In genomic region chr1:60960451-60960850, GRCm38 (mm10) we compare ENCODE assay signal across 7 mouse cellular contexts. TPM values are rescaled to one million over a fixed set of nuclear protein-coding genes. Genes with fewer than 3 reads are reported as not detected.
A peak's percentile ranks its signal among the peaks of the same experiment; 100 is the strongest.
DNase-seq lines count a peak whose midpoint lies in the region; ATAC-seq and TF ChIP-seq lines count a peak whose summit lies in the region.

No protein-coding gene starts in this region.

- peak; percentile 56; the same call in 1 of the 2 replicates for TF ChIP-seq EP300 in heart, adult 2 months (IDR thresholded peaks at IDR 0.05; ENCODE audit: insufficient read depth, low read depth, low read length)

- no peaks in the 10 kb centered on the region for H3K27me3 ChIP-seq in heart, adult 2 months (ENCODE audit: control insufficient read depth, insufficient read depth, low read length)
- no peaks in the 10 kb centered on the region for H3K27me3 ChIP-seq in kidney, embryonic 15.5 days
- H3K27me3 ChIP-seq in midbrain, embryonic 13.5 days, result no peaks in the 10 kb centered on the region

- peak overlapping the region; percentile 24 for H3K4me3 ChIP-seq in heart, adult 2 months
- H3K4me3 ChIP-seq in kidney, embryonic 15.5 days (replicated peaks), result no peak overlapping the region
- H3K4me3 ChIP-seq in midbrain, embryonic 13.5 days (replicated peaks), result no peak overlapping the region

- no peaks in the 10 kb centered on the region for H3K9me3 ChIP-seq in kidney, embryonic 15.5 days (replicated peaks)
- no peaks in the 10 kb centered on the region for H3K9me3 ChIP-seq in midbrain, embryonic 13.5 days

- ATAC-seq in kidney, embryonic 15.5 days (replicated peaks; ENCODE audit: low FRiP score), result no peak
- no peak for ATAC-seq in midbrain, embryonic 13.5 days

- peak overlapping the region; percentile 37 for H3K9ac ChIP-seq in heart, adult 2 months (ENCODE audit: low read depth, low read length)
- no peak overlapping the region for H3K9ac ChIP-seq in kidney, embryonic 15.5 days
- no peak overlapping the region for H3K9ac ChIP-seq in midbrain, embryonic 13.5 days (replicated peaks)

- intact Hi-C loops in heart, adult 2 months (cut with DNase I), result loop anchor here (2.0 to 10.0 kb wide), 6 partner anchors 63 to 656 kb away; partner anchors contain the start of genes Abi2 and Raph1

- 20% methylated on average over 11 of the region's 11 CpGs for WGBS in heart, adult 2 months
- 65% methylated on average over 11 of the region's 11 CpGs for WGBS in kidney, embryonic 15.5 days
- WGBS in midbrain, embryonic 13.5 days, result 85% methylated on average over 11 of the region's 11 CpGs

- H3K4me2 ChIP-seq in kidney, embryonic 15.5 days, result peak overlapping the region; percentile 21
- H3K4me2 ChIP-seq in midbrain, embryonic 13.5 days (replicated peaks), result no peak overlapping the region

- H3K27ac ChIP-seq in heart, adult 2 months, result peak overlapping the region; percentile 93
- H3K27ac ChIP-seq in kidney, embryonic 15.5 days, result no peak overlapping the region
- H3K27ac ChIP-seq in midbrain, embryonic 13.5 days, result no peak overlapping the region

- peak; percentile 11 for DNase-seq in adrenal gland, postnatal 25 days
- DNase-seq in heart, adult 2 months, result peak; percentile 65 to 79
- DNase-seq in lung, postnatal 14 days, result peak; percentile 48
- no peak for DNase-seq in cerebellum, adult 8-10 months
- no peak for DNase-seq in spleen, postnatal 4 days (ENCODE audit: low spot score in 2 of 2)

- peak; percentile 71 for TF ChIP-seq POLR2A in heart, adult 2 months (IDR thresholded peaks at IDR 0.05; ENCODE audit: insufficient read depth, low read depth, low read length)

- peaks cover 2% of the 10 kb centered on the region; the same call in 1 of the 2 replicates for H3K36me3 ChIP-seq in heart, adult 2 months (ENCODE audit: control insufficient read depth, insufficient read depth, low read length)
- H3K36me3 ChIP-seq in kidney, embryonic 15.5 days, result no peaks in the 10 kb centered on the region
- no peaks in the 10 kb centered on the region for H3K36me3 ChIP-seq in midbrain, embryonic 13.5 days

- no peak for TF ChIP-seq CTCF in heart, adult 2 months (IDR thresholded peaks at IDR 0.05)

- peaks cover 9% of the 10 kb centered on the region for H3K4me1 ChIP-seq in heart, adult 2 months (ENCODE audit: control insufficient read depth, insufficient read depth, low read length)
- H3K4me1 ChIP-seq in kidney, embryonic 15.5 days, result peaks cover 3% of the 10 kb centered on the region; the same call in 1 of the 2 replicates
- H3K4me1 ChIP-seq in midbrain, embryonic 13.5 days (replicated peaks), result no peaks in the 10 kb centered on the region

- no peaks in the 10 kb centered on the region for H3K79me2 ChIP-seq in heart, adult 2 months (replicated peaks; ENCODE audit: control insufficient read depth, insufficient read depth, low read length)

RNA-seq across cellular contexts. Expression of gene Icos, which starts 17.3 kb away (rescaled TPM):
- not detected in 2 replicates for total RNA-seq in adrenal gland, postnatal 25 days (2021)
- under 1 TPM; 0.18 TPM for total RNA-seq in heart, adult 2 months (2021)
- 0.21 and 0.44 TPM in 2 replicates for polyA plus RNA-seq in heart, adult 2 months (2012; rRNA removed)
- polyA plus RNA-seq in kidney, embryonic 15.5 days (2015; fragmentation: Nextera tagmentation; extraction: Ambion mirVana), result 0.14 and 0.19 TPM in 2 replicates
- polyA plus RNA-seq in midbrain, embryonic 13.5 days (2015; fragmentation: Nextera tagmentation; extraction: Ambion mirVana), result 0.09 TPM in 1 of 2 replicates, not detected in the other

Comparison
In these comparisons a context has a peak if more than half of its experiments do, and no peak if none do; other contexts are left out.
1. DNase-seq: peak in adrenal gland, postnatal 25 days (single experiment), heart, adult 2 months (2 of 2) and lung, postnatal 14 days (single experiment); none in cerebellum, adult 8-10 months (single experiment) and spleen, postnatal 4 days (0 of 2).